Mouse (Mus musculus): ENCODE results near the gene Pappa. TPM values are rescaled to one million over a fixed set of nuclear protein-coding genes. Genes with fewer than 3 reads are reported as not detected.

Gene Pappa
- total and polyA plus RNA-seq, 3 experiments: not detected

GRCm38 (mm10) chr4:65373841-65374240 is 249.9 kb downstream of the Pappa start:
- Histone ChIP-seq H3K27ac (ENCODE audit: control insufficient read depth, low read depth, low read length) (no peak overlapping the region), H3K27me3 (ENCODE audit: control insufficient read depth in 1 of 2, insufficient read depth in 2 of 2, low read length in 2 of 2) (no peaks in the 10 kb centered on the region), H3K9me3 (replicated peaks; ENCODE audit: insufficient read depth, low read length) (no peaks in the 10 kb centered on the region), H3K9ac (ENCODE audit: control insufficient read depth, low read depth, low read length, poor library complexity, severe bottlenecking) (no peak overlapping the region), H3K79me2 (ENCODE audit: control insufficient read depth, insufficient read depth, low read length, poor library complexity) (no peaks in the 10 kb centered on the region), H3K4me3 (ENCODE audit: control insufficient read depth in 1 of 2, insufficient read depth in 1 of 2, low read depth in 2 of 2, low read length in 2 of 2) (no peak overlapping the region), H3K4me1 (ENCODE audit: control insufficient read depth in 1 of 2, insufficient read depth in 2 of 2, low read length in 2 of 2) (no peaks in the 10 kb centered on the region), H3K36me3 (ENCODE audit: control insufficient read depth in 1 of 2, insufficient read depth in 2 of 2, low read length in 2 of 2) (no peaks in the 10 kb centered on the region)
- no peak for TF ChIP-seq RCOR1 (IDR thresholded peaks at IDR 0.05; ENCODE audit: low read depth, low read length)
- TF ChIP-seq BHLHE40 (IDR thresholded peaks at IDR 0.05; ENCODE audit: borderline replicate concordance, low read depth, low read length): no peak
- no peak for TF ChIP-seq USF1 (IDR thresholded peaks at IDR 0.05; ENCODE audit: low read depth, low read length)
- TF ChIP-seq HCFC1 (IDR thresholded peaks at IDR 0.05; ENCODE audit: low read depth, low read length): no peak
- no peak for TF ChIP-seq TAL1 (IDR thresholded peaks at IDR 0.05; ENCODE audit: low read length)
- TF ChIP-seq GATA1 (IDR thresholded peaks at IDR 0.05; ENCODE audit: low read depth, low read length): no peak
- no peak for TF ChIP-seq CHD1 (IDR thresholded peaks at IDR 0.05; ENCODE audit: low read depth, low read length)
- no peak for TF ChIP-seq SMC3 (IDR thresholded peaks at IDR 0.05; ENCODE audit: low read depth, low read length)
- TF ChIP-seq JUND (IDR thresholded peaks at IDR 0.05; ENCODE audit: low read depth, low read length): no peak
- TF ChIP-seq TCF12 (IDR thresholded peaks at IDR 0.05; ENCODE audit: low read depth, low read length): no peak
- TF ChIP-seq USF2 (IDR thresholded peaks at IDR 0.05; ENCODE audit: borderline replicate concordance in 1 of 2, insufficient read depth in 1 of 2, low read depth in 1 of 2, low read length in 2 of 2): no peak
- no peak for TF ChIP-seq MEF2A (IDR thresholded peaks at IDR 0.05; ENCODE audit: extremely low read depth, insufficient replicate concordance, low read depth, low read length, poor library complexity, severe bottlenecking)
- TF ChIP-seq UBTF (IDR thresholded peaks at IDR 0.05; ENCODE audit: borderline replicate concordance, insufficient read depth, low read depth, low read length): no peak
- no peak for TF ChIP-seq ETS1 (IDR thresholded peaks at IDR 0.05; ENCODE audit: low read depth, low read length)
- no peak for TF ChIP-seq CHD2 (IDR thresholded peaks at IDR 0.05; ENCODE audit: low read length)
- no peak for TF ChIP-seq TBP (IDR thresholded peaks at IDR 0.05; ENCODE audit: low read depth, low read length)
- TF ChIP-seq ELF1 (IDR thresholded peaks at IDR 0.05; ENCODE audit: low read depth, low read length): no peak
- no peak for TF ChIP-seq MXI1 (IDR thresholded peaks at IDR 0.05; ENCODE audit: low read depth, low read length)
- TF ChIP-seq POLR2AphosphoS2 (IDR thresholded peaks at IDR 0.05; ENCODE audit: low read length): no peak
- DNase-seq (ENCODE audit: low read depth, low spot score): no peak

DNA sequence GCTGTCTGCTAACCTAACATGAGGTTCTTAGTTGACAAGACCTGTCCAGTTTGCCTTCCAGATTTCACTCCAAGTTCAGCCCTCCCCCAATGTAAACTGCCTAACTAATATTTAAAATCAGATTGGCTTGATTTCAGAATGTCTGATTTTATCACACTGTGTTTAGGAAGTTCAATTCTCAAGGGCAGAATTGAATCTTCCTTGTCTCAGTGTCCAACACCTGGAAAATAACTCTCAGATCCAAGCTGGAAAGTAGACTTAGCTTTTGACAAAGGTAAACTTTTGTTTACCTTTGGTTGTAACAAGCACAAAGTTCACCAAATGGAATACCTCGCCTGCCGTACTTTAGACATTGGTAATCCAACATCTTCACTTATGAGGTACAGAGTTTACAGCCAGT is 252.6 kb downstream of the Pappa start:
- H3K4me1 ChIP-seq (ENCODE audit: control insufficient read depth in 1 of 2, insufficient read depth in 2 of 2, low read length in 2 of 2): no peaks in the 10 kb centered on the region
- H3K27me3 ChIP-seq (ENCODE audit: control insufficient read depth in 1 of 2, insufficient read depth in 2 of 2, low read length in 2 of 2): no peaks in the 10 kb centered on the region
- no peaks in the 10 kb centered on the region for H3K79me2 ChIP-seq (ENCODE audit: control insufficient read depth, insufficient read depth, low read length, poor library complexity)
- TF ChIP-seq USF1 (IDR thresholded peaks at IDR 0.05; ENCODE audit: low read depth, low read length): no peak
- TF ChIP-seq KAT2A (conservative IDR thresholded peaks at IDR 0.05; ENCODE audit: low read depth, low read length): no peak
- no peak for TF ChIP-seq MYC (IDR thresholded peaks at IDR 0.05; ENCODE audit: low read depth, low read length)
- TF ChIP-seq SMC3 (IDR thresholded peaks at IDR 0.05; ENCODE audit: low read depth, low read length): no peak
- TF ChIP-seq JUND (IDR thresholded peaks at IDR 0.05; ENCODE audit: low read depth, low read length): no peak
- TF ChIP-seq RAD21 (IDR thresholded peaks at IDR 0.05; ENCODE audit: low read depth, low read length): no peak
- TF ChIP-seq SIN3A (IDR thresholded peaks at IDR 0.05; ENCODE audit: low read length): no peak
- DNase-seq (ENCODE audit: low read depth, low spot score): no peak
- no peak overlapping the region for H3K4me3 ChIP-seq (ENCODE audit: control insufficient read depth in 1 of 2, insufficient read depth in 1 of 2, low read depth in 2 of 2, low read length in 2 of 2)
- H3K27ac ChIP-seq (ENCODE audit: control insufficient read depth, low read depth, low read length): no peak overlapping the region
- no peak overlapping the region for H3K9ac ChIP-seq (ENCODE audit: control insufficient read depth, low read depth, low read length, poor library complexity, severe bottlenecking)
- H3K36me3 ChIP-seq (ENCODE audit: control insufficient read depth in 1 of 2, insufficient read depth in 2 of 2, low read length in 2 of 2): no peaks in the 10 kb centered on the region
- H3K9me3 ChIP-seq (replicated peaks; ENCODE audit: insufficient read depth, low read length): no peaks in the 10 kb centered on the region
